Mouse (Mus musculus): ENCODE data around the gene Wipi2. TPM values are rescaled to one million over a fixed set of nuclear protein-coding genes. Genes with fewer than 3 reads are reported as not detected.

Gene Wipi2
- polyA plus RNA-seq, 1 experiment from 2014 or later: 64.2 TPM

DNA sequence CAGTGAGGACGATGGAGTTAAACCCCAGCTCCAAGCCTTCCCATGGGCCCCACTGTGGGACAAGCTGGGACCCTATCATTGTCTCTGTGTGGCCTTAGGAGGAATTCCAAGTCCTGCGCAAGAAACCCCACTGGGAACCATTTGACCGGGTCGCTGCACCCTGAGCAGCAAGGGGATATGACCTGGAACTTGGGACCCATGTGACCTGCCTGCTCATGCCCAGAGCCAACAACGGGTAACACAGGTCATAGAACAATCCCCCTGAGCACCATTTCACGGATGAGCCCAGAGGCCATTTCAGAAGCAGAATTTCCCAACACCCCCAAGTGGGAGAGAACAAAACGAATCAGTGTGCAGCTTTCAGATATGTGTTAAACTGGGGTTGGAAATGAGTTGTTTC, 23.1 kb upstream of the Wipi2 start:
- H3K4me3 ChIP-seq (ENCODE audit: low read depth, low read length): no peak overlapping the region
- no peak overlapping the region for H3K4me2 ChIP-seq (ENCODE audit: low read depth)
- H3K4me1 ChIP-seq (ENCODE audit: control insufficient read depth, insufficient read depth, low read length): peaks cover 3% of the 10 kb centered on the region; the same call in 1 of the 2 replicates
- no peak overlapping the region for H3K9ac ChIP-seq (ENCODE audit: low read length)
- H3K27ac ChIP-seq (ENCODE audit: low read depth, low read length): no peak overlapping the region
- peaks cover 9% of the 10 kb centered on the region; the same call in 1 of the 2 replicates for H3K27me3 ChIP-seq (ENCODE audit: control insufficient read depth, insufficient read depth, low read length)
- ATAC-seq (ENCODE audit: insufficient read depth, low FRiP score, low TSS enrichment): no peak
- H3K36me3 ChIP-seq (ENCODE audit: control insufficient read depth, insufficient read depth, low read length): no peaks in the 10 kb centered on the region
- H3K9me3 ChIP-seq (ENCODE audit: control insufficient read depth, low read length): no peaks in the 10 kb centered on the region
- 69% methylated on average over 7 of the region's 7 CpGs for WGBS
- no peak for DNase-seq (ENCODE audit: low spot score)

DNA sequence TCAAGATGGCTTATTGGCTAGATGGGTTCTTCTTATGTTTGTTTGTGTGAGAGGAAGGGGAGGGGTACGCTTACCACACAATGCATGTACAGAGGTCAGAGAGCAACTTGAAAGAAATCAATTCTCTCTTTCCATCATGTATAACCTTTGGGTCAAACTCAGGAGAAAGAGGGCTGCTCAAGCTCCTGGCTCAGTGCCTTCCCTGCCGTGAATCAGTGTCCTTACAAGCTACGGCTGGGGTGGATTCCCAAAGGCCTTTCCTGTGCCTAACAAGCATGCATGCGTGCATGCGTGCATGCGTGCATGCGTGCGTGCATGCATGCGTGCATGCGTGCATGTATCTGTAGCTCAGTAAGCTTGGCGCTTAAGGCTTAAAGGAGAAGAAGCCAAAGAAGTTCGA, 22.2 kb upstream of the Wipi2 start:
- Histone ChIP-seq H3K4me2 (ENCODE audit: low read depth) (no peak overlapping the region), H3K36me3 (ENCODE audit: control insufficient read depth, insufficient read depth, low read length) (no peaks in the 10 kb centered on the region), H3K9me3 (ENCODE audit: control insufficient read depth, low read length) (no peaks in the 10 kb centered on the region), H3K4me1 (ENCODE audit: control insufficient read depth, insufficient read depth, low read length) (peaks cover 3% of the 10 kb centered on the region; the same call in 1 of the 2 replicates), H3K27ac (ENCODE audit: low read depth, low read length) (no peak overlapping the region), H3K27me3 (ENCODE audit: control insufficient read depth, insufficient read depth, low read length) (peaks cover 9% of the 10 kb centered on the region; the same call in 1 of the 2 replicates), H3K9ac (ENCODE audit: low read length) (no peak overlapping the region), H3K4me3 (ENCODE audit: low read depth, low read length) (no peak overlapping the region)
- ATAC-seq (ENCODE audit: insufficient read depth, low FRiP score, low TSS enrichment) (no peak), DNase-seq (ENCODE audit: low spot score) (no peak)
- WGBS: 87% methylated on average over 12 of the region's 12 CpGs

GRCm38 (mm10) chr5:142608259-142608988, 19.1 kb upstream of the Wipi2 start, which contains the start of gene Mmd2:
TSS of gene Mmd2 (minus strand) at chr5:142608800.
- Histone ChIP-seq H3K9me3 (ENCODE audit: control insufficient read depth, low read length) (no peaks in the 10 kb centered on the region), H3K27ac (ENCODE audit: low read depth, low read length) (no peak within 1 kb of the TSS), H3K27me3 (ENCODE audit: control insufficient read depth, insufficient read depth, low read length) (peaks cover 9% of the 10 kb centered on the region; the same call in 1 of the 2 replicates), H3K9ac (ENCODE audit: low read length) (peak within 1 kb of the TSS; percentile 51), H3K4me2 (ENCODE audit: low read depth) (peak within 1 kb of the TSS; percentile 64), H3K4me1 (ENCODE audit: control insufficient read depth, insufficient read depth, low read length) (peaks cover 3% of the 10 kb centered on the region; the same call in 1 of the 2 replicates), H3K4me3 (ENCODE audit: low read depth, low read length) (peak within 1 kb of the TSS; percentile 33), H3K36me3 (ENCODE audit: control insufficient read depth, insufficient read depth, low read length) (no peaks in the 10 kb centered on the region)
- ATAC-seq (ENCODE audit: insufficient read depth, low FRiP score, low TSS enrichment): 0 out of 2 replicates have a peak, but pooled peaks have one; percentile 20
- DNase-seq (ENCODE audit: low spot score): no peak
- 4% methylated on average over 38 of the region's 42 CpGs for WGBS

DNA sequence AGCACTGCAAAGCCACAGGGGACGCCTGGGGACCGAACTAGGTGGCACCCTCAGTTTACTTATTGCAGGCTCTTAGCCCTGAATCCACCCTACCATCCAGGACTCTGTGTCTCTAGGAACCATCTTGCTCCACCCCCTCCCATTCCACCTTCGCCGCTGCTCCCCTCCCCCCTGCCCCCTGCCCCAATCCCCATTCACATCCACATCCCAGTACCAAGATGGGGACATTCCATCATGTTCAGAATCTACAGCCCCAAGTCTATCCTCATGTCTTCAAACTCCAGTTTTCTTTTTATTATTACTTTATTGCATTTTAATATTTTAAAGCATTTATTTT, 18.5 kb upstream of the Wipi2 start:
- WGBS: 7% methylated on average over 4 of the region's 4 CpGs
- Histone ChIP-seq H3K4me2 (ENCODE audit: low read depth) (peak overlapping the region; percentile 64), H3K36me3 (ENCODE audit: control insufficient read depth, insufficient read depth, low read length) (no peaks in the 10 kb centered on the region), H3K9ac (ENCODE audit: low read length) (peak overlapping the region; percentile 51; the same call in 1 of the 2 replicates), H3K4me1 (ENCODE audit: control insufficient read depth, insufficient read depth, low read length) (peaks cover 3% of the 10 kb centered on the region; the same call in 1 of the 2 replicates), H3K27me3 (ENCODE audit: control insufficient read depth, insufficient read depth, low read length) (peaks cover 9% of the 10 kb centered on the region; the same call in 1 of the 2 replicates), H3K27ac (ENCODE audit: low read depth, low read length) (no peak overlapping the region), H3K9me3 (ENCODE audit: control insufficient read depth, low read length) (no peaks in the 10 kb centered on the region), H3K4me3 (ENCODE audit: low read depth, low read length) (peak overlapping the region; percentile 33)
- ATAC-seq (ENCODE audit: insufficient read depth, low FRiP score, low TSS enrichment): no peak
- no peak for DNase-seq (ENCODE audit: low spot score)

GRCm38 (mm10) chr5:142610362-142610761, 17.1 kb upstream of the Wipi2 start:
- no peak for DNase-seq (ENCODE audit: low spot score)
- no peak for ATAC-seq (ENCODE audit: insufficient read depth, low FRiP score, low TSS enrichment)
- no peak overlapping the region for H3K9ac ChIP-seq (ENCODE audit: low read length)
- no peak overlapping the region for H3K27ac ChIP-seq (ENCODE audit: low read depth, low read length)
- no peaks in the 10 kb centered on the region for H3K36me3 ChIP-seq (ENCODE audit: control insufficient read depth, insufficient read depth, low read length)
- peaks cover 9% of the 10 kb centered on the region; the same call in 1 of the 2 replicates for H3K27me3 ChIP-seq (ENCODE audit: control insufficient read depth, insufficient read depth, low read length)
- WGBS: 87% methylated on average over 4 of the region's 4 CpGs
- no peak overlapping the region for H3K4me3 ChIP-seq (ENCODE audit: low read depth, low read length)
- H3K9me3 ChIP-seq (ENCODE audit: control insufficient read depth, low read length): no peaks in the 10 kb centered on the region
- peaks cover 3% of the 10 kb centered on the region; the same call in 1 of the 2 replicates for H3K4me1 ChIP-seq (ENCODE audit: control insufficient read depth, insufficient read depth, low read length)
- H3K4me2 ChIP-seq (ENCODE audit: low read depth): no peak overlapping the region

DNA sequence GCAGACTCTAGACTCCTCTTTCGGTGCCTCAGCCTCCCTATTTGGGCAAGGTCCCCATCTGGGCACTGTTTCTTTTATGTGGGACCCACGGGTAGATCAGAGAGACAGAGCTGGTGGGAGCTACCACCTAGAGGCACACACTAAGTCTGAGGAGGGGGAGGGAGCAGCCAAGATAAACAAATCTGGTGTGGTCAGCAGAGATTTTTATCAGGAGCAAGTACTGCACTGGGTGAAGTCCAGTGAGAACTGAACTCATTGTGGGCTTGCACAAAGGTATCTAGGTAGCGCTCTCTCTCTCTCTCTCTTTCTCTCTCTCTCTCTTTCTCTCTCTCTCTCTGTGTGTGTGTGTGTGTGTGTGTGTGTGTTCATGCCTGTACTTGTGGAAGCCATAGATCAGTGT, 13.0 kb upstream of the Wipi2 start:
- no peaks in the 10 kb centered on the region for H3K4me1 ChIP-seq (ENCODE audit: control insufficient read depth, insufficient read depth, low read length)
- H3K4me3 ChIP-seq (ENCODE audit: low read depth, low read length): no peak overlapping the region
- DNase-seq (ENCODE audit: low spot score) (no peak), ATAC-seq (ENCODE audit: insufficient read depth, low FRiP score, low TSS enrichment) (no peak)
- no peaks in the 10 kb centered on the region for H3K9me3 ChIP-seq (ENCODE audit: control insufficient read depth, low read length)
- H3K27me3 ChIP-seq (ENCODE audit: control insufficient read depth, insufficient read depth, low read length): no peaks in the 10 kb centered on the region
- H3K9ac ChIP-seq (ENCODE audit: low read length): no peak overlapping the region
- H3K4me2 ChIP-seq (ENCODE audit: low read depth): no peak overlapping the region
- H3K36me3 ChIP-seq (ENCODE audit: control insufficient read depth, insufficient read depth, low read length): no peaks in the 10 kb centered on the region
- no peak overlapping the region for H3K27ac ChIP-seq (ENCODE audit: low read depth, low read length)
- 72% methylated on average over 3 of the region's 3 CpGs for WGBS

GRCm38 (mm10) chr5:142615638-142616037, 11.9 kb upstream of the Wipi2 start:
- H3K9ac ChIP-seq (ENCODE audit: low read length): no peak overlapping the region
- no peak overlapping the region for H3K4me2 ChIP-seq (ENCODE audit: low read depth)
- H3K4me3 ChIP-seq (ENCODE audit: low read depth, low read length): no peak overlapping the region
- H3K36me3 ChIP-seq (ENCODE audit: control insufficient read depth, insufficient read depth, low read length): no peaks in the 10 kb centered on the region
- ATAC-seq (ENCODE audit: insufficient read depth, low FRiP score, low TSS enrichment) (no peak), DNase-seq (ENCODE audit: low spot score) (no peak)
- no peaks in the 10 kb centered on the region for H3K4me1 ChIP-seq (ENCODE audit: control insufficient read depth, insufficient read depth, low read length)
- 86% methylated on average over 4 of the region's 4 CpGs for WGBS
- no peaks in the 10 kb centered on the region for H3K27me3 ChIP-seq (ENCODE audit: control insufficient read depth, insufficient read depth, low read length)
- H3K27ac ChIP-seq (ENCODE audit: low read depth, low read length): no peak overlapping the region
- H3K9me3 ChIP-seq (ENCODE audit: control insufficient read depth, low read length): no peaks in the 10 kb centered on the region

- Histone ChIP-seq H3K4me1 (ENCODE audit: control insufficient read depth, insufficient read depth, low read length) (no peaks in the 10 kb centered on the region), H3K27ac (ENCODE audit: low read depth, low read length) (no peak overlapping the region), H3K9me3 (ENCODE audit: control insufficient read depth, low read length) (no peaks in the 10 kb centered on the region), H3K9ac (ENCODE audit: low read length) (no peak overlapping the region), H3K27me3 (ENCODE audit: control insufficient read depth, insufficient read depth, low read length) (no peaks in the 10 kb centered on the region), H3K36me3 (ENCODE audit: control insufficient read depth, insufficient read depth, low read length) (no peaks in the 10 kb centered on the region), H3K4me2 (ENCODE audit: low read depth) (no peak overlapping the region), H3K4me3 (ENCODE audit: low read depth, low read length) (no peak overlapping the region)
- DNase-seq (ENCODE audit: low spot score) (no peak), ATAC-seq (ENCODE audit: insufficient read depth, low FRiP score, low TSS enrichment) (no peak)
- WGBS: 56% methylated on average over 6 of the region's 6 CpGs
These were observed 11.2 kb upstream of the Wipi2 start for GRCm38 (mm10) chr5:142616326-142616725.

DNA sequence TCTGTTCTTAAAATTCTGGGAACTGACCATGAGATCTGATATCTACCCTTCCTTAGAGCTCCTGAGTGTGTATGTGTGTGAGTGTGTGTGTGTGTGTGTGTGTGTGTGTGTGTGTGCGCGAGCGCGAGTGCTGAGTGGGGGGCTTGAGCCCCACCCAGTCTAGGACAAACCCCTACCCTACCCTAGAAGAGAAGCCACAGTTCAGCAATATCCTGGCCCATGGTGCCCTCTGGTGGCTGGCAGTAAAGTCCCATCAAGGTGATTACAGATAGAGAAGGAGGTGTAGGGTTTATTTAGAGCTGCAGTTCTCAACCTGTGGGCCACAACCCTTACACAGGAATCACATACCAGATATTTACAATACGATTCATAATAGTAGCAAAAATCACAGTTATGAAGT, 7.6 kb upstream of the Wipi2 start:
- 26% methylated on average over 5 of the region's 5 CpGs for WGBS
- no peaks in the 10 kb centered on the region for H3K9me3 ChIP-seq (ENCODE audit: control insufficient read depth, low read length)
- DNase-seq (ENCODE audit: low spot score): peak; percentile 54
- H3K27me3 ChIP-seq (ENCODE audit: control insufficient read depth, insufficient read depth, low read length): no peaks in the 10 kb centered on the region
- H3K27ac ChIP-seq (ENCODE audit: low read depth, low read length): no peak overlapping the region
- H3K4me2 ChIP-seq (ENCODE audit: low read depth): no peak overlapping the region
- H3K9ac ChIP-seq (ENCODE audit: low read length): no peak overlapping the region
- H3K36me3 ChIP-seq (ENCODE audit: control insufficient read depth, insufficient read depth, low read length): no peaks in the 10 kb centered on the region
- ATAC-seq (ENCODE audit: insufficient read depth, low FRiP score, low TSS enrichment): no peak
- H3K4me3 ChIP-seq (ENCODE audit: low read depth, low read length): no peak overlapping the region
- no peaks in the 10 kb centered on the region for H3K4me1 ChIP-seq (ENCODE audit: control insufficient read depth, insufficient read depth, low read length)
